Mouse (Mus musculus) liver, embryonic 14.5 days (tissue): Measurements from ENCODE around the gene Mok. TPM values are rescaled to one million over a fixed set of nuclear protein-coding genes. Genes with fewer than 3 reads are reported as not detected.
A peak's percentile ranks its signal among the peaks of the same experiment; 100 is the strongest.

Experiments
- ATAC-seq: fragments of 200-750 bp; cut with Nextera tagmentation; 2 replicates; pipeline ENCODE4 v1.8.0; 2017; ENCODE audit warnings: moderate number of reproducible peaks, mild to moderate bottlenecking, moderate library complexity; ENCODE audit not compliant: insufficient read depth
- DNase-seq, 3 experiments: peaks; one replicate each; pipeline ENCODE4 v3.0.0-alpha.2; 2012 to 2013; ENCODE audit warnings: low read depth in 3 of 3, low spot score in 3 of 3
- H3K27ac ChIP-seq: fragments of 300-500 bp; sonication (generic); 2 replicates; pipeline ENCODE4 v1.5.1; 2014; ENCODE audit warnings: moderate library complexity, mild to moderate bottlenecking, control low read depth, inconsistent platforms
- H3K27me3 ChIP-seq: fragments of 300-500 bp; sonication (generic); 2 replicates; pipeline ENCODE4 v1.6.1; 2014; ENCODE audit warnings: mild to moderate bottlenecking, low read length, moderate library complexity; ENCODE audit not compliant: control insufficient read depth, insufficient read depth
- H3K36me3 ChIP-seq: fragments of 300-500 bp; sonication (generic); replicated peaks from 2 replicates; pipeline ENCODE4 v1.6.1; 2014; ENCODE audit warnings: low read depth; ENCODE audit not compliant: control insufficient read depth, insufficient read depth
- H3K4me1 ChIP-seq, 2 experiments: fragments of 200-500 bp in 1 of 2; fragments of 300-500 bp in 1 of 2; sonication (generic) in 1 of 2; replicated peaks; 2 replicates each; pipeline ENCODE4 v1.6.1; 2012 to 2014; ENCODE audit warnings: antibody characterized with exemption in 1 of 2, inconsistent platforms in 1 of 2, low read length in 1 of 2; ENCODE audit not compliant: control insufficient read depth in 2 of 2, insufficient read depth in 2 of 2
- H3K4me2 ChIP-seq: fragments of 300-500 bp; sonication (generic); 2 replicates; pipeline ENCODE4 v1.6.1; 2014; ENCODE audit warnings: low read depth, mild to moderate bottlenecking, control low read depth, moderate library complexity
- H3K4me3 ChIP-seq, 2 experiments: fragments of 200-500 bp in 1 of 2; fragments of 300-500 bp in 1 of 2; sonication (generic) in 1 of 2; 2 replicates each; pipeline ENCODE4 v1.5.1; 2012 to 2014; ENCODE audit warnings: low read depth in 2 of 2, low read length in 2 of 2, mild to moderate bottlenecking in 2 of 2, control low read depth in 1 of 2, inconsistent platforms in 1 of 2, moderate library complexity in 1 of 2; ENCODE audit not compliant: insufficient read depth in 1 of 2
- H3K9ac ChIP-seq: fragments of 300-500 bp; sonication (generic); replicated peaks from 2 replicates; pipeline ENCODE4 v1.6.1; 2014; ENCODE audit warnings: mild to moderate bottlenecking, control low read depth, moderate library complexity
- H3K9me3 ChIP-seq: fragments of 300-500 bp; sonication (generic); 2 replicates; pipeline ENCODE4 v1.6.1; 2016; ENCODE audit warnings: low read length, mixed read lengths; ENCODE audit not compliant: control insufficient read depth
- CTCF ChIP-seq: IDR thresholded peaks from 2 replicates; pipeline ENCODE4 v1.5.1; 2016; ENCODE audit warnings: antibody characterized with exemption, low read depth, control low read depth
- EP300 ChIP-seq: IDR thresholded peaks from 2 replicates; pipeline ENCODE4 v1.6.1; 2016; ENCODE audit warnings: antibody characterized with exemption, low read depth
- WGBS: fragments of 180-500 bp; shearing (Covaris S2); extraction: QIAGEN DNeasy Blood & Tissue Kit; methylation state at CpG from one replicate; pipeline ENCODE4 v1.1.7; 2014; ENCODE audit not compliant: insufficient replicate concordance; 5-methylcytosine and 5-hydroxymethylcytosine counted together
- polyA plus RNA-seq, 2 experiments: library from polyadenylated mRNA; depleted of rRNA in 1 of 2; stranded (reverse) in 1 of 2; unstranded in 1 of 2; fragments of >200 nt; fragmentation: Nextera tagmentation in 1 of 2; extraction: Ambion mirVana in 1 of 2; gene quantifications; 2 replicates each; pipeline versions ENCODE4 v1.2.1 to v1.2.3; 2012 to 2014

Mok gene
- polyA plus RNA-seq, 2 experiments: 0.18 to 0.23 TPM

DNA sequence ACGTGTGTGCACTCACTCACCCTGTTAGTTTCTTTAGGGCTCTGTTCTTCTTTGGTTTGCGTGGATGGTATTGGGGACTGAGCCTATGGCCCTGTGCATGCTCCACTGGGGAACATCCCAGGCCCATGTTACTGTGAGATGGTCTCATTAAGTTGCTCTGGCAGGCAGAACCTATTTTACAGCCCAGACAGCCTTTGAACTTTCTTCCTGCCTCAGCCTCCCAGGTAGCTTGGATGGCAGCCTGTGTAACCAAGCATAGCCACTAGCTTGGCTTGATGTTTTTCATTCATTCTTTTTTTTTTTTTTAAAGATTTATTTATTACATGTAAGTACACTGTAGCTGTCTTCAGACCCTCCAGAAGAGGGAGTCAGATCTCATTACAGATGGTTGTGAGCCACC lies 44.5 kb upstream of the Mok start:
- no peak for ATAC-seq
- WGBS: 85% methylated on average over 2 of the region's 2 CpGs
- H3K9ac ChIP-seq: peak overlapping the region; percentile 7

DNA sequence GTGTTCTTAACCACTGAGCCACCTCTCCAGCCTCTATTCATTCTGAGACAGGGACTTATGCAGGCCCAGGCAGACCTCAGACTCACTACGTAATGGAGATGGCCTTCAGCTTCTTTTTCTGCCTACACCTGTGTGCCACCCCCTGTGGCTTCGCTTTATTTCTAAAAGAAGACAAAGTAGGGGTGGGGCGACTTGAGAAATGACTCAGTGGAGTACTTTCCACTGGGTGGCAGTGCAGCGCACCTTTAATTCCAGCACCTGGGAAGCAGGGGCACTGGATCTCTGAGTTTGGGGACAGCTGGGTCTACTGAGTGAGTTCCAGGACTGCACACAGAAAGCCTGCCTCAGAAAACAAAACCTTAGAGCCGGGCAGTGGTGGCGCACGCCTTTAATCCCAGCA lies 41.6 kb upstream of the Mok start:
- no peak for DNase-seq
- WGBS: 83% methylated on average over 7 of the region's 7 CpGs

More for the DNA sequence above, 44.5 kb upstream of the Mok start:
- Histone ChIP-seq H3K4me3 (no peak overlapping the region), H3K27ac (no peak overlapping the region), H3K4me1 (peaks cover 4 to 16% of the 10 kb centered on the region in 2 experiments), H3K4me2 (no peak overlapping the region), H3K9me3 (no peaks in the 10 kb centered on the region), H3K27me3 (no peaks in the 10 kb centered on the region), H3K36me3 (peaks cover 18% of the 10 kb centered on the region)
- no peak for DNase-seq
- no peak for TF ChIP-seq EP300
- no peak for TF ChIP-seq CTCF

DNA sequence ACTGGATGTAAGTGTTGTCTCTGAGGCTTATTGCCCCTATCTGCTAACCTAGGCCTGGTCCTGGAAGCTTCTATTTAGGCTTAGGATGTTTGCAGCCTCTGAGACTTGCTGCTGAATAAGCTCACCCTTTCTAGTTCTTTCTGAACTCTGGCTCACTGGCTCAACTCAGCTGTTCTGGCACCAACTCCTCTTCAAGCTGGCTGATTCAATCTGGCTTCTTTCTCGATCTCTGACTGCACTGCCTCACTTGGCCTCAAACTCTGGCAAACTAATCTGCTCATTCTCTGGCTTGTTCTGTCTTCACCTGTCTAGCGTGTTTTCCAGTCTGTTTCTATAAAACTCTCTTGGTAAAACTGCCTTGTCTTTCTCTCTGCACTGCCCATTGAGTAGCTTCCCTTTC lies 34.6 kb upstream of the Mok start:
- no peak overlapping the region for H3K27ac ChIP-seq
- no peaks in the 10 kb centered on the region for H3K9me3 ChIP-seq
- no peak overlapping the region for H3K4me3 ChIP-seq
- no peaks in the 10 kb centered on the region for H3K27me3 ChIP-seq
- ATAC-seq: no peak
- H3K4me1 ChIP-seq: peaks cover 3 to 6% of the 10 kb centered on the region in 2 experiments
- TF ChIP-seq CTCF (no peak), EP300 (no peak)
- no peak overlapping the region for H3K9ac ChIP-seq
- DNase-seq: no peak
- H3K36me3 ChIP-seq: peaks cover 30% of the 10 kb centered on the region
- WGBS: 70% methylated on average over 2 of the region's 2 CpGs
- no peak overlapping the region for H3K4me2 ChIP-seq

More for the DNA sequence above, 41.6 kb upstream of the Mok start:
- Histone ChIP-seq H3K4me1 (0 out of 4 replicates have a peak, but pooled peaks cover 0 to 4% of the 10 kb centered on the region in 2 experiments), H3K27ac (no peak overlapping the region), H3K36me3 (peaks cover 38% of the 10 kb centered on the region), H3K27me3 (no peaks in the 10 kb centered on the region), H3K4me3 (no peak overlapping the region), H3K9ac (no peak overlapping the region), H3K4me2 (no peak overlapping the region), H3K9me3 (no peaks in the 10 kb centered on the region)
- TF ChIP-seq CTCF: 0 out of 2 replicates have a peak, but pooled peaks have one; percentile 32
- TF ChIP-seq EP300: no peak
- no peak for ATAC-seq

DNA sequence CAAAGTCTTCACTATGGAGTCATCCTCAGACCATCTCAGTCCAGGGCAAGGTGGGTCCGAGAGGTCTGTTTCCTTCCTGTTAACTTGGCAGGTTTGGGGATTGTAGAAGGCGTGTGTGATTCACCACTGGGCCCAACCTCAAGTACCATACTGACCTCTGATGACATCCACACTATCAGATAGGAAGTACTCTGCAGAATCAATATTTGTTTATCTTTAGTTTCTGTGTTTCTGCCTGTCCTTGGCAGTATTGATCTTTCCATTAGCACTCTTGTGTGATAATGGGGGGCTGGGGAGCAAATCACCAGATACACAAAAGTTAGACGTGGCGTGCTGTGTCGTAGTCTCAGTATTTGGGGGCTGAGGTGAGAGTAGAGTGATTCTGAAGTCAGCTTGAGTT lies 30.5 kb upstream of the Mok start:
- Histone ChIP-seq H3K4me3 (no peak overlapping the region), H3K4me2 (no peak overlapping the region), H3K36me3 (peaks cover 9% of the 10 kb centered on the region), H3K27ac (no peak overlapping the region), H3K9ac (no peak overlapping the region), H3K27me3 (no peaks in the 10 kb centered on the region), H3K4me1 (peaks cover 13 to 19% of the 10 kb centered on the region in 2 experiments), H3K9me3 (no peaks in the 10 kb centered on the region)
- 79% methylated on average over 5 of the region's 5 CpGs for WGBS
- ATAC-seq (no peak), DNase-seq (no peak)
- TF ChIP-seq CTCF: no peak

DNA sequence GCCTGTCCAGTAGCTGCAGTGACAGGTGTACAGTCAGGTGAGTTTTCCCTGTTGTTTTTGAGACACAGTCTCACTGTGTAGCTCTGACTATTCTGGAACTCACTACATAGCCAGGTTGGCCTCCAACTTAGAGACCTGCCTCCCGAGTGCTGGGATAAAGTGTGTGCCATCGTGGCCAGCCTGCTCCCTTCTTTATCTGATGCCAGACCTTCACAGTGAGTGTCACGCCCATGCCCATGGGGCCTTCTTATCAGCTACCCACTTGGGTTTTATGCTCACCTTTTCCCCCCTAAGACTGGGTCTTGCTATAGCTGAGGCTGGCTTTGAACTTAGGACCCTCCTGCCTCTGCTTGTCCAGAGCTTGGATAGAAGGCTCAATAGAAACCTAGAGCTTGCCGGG lies 29.4 kb upstream of the Mok start:
- Histone ChIP-seq H3K27me3 (no peaks in the 10 kb centered on the region), H3K36me3 (peaks cover under 1% of the 10 kb centered on the region), H3K27ac (peak overlapping the region; percentile 42), H3K4me1 (peaks cover 13 to 20% of the 10 kb centered on the region in 2 experiments), H3K4me3 (no peak overlapping the region), H3K9me3 (no peaks in the 10 kb centered on the region), H3K9ac (peak overlapping the region; percentile 35), H3K4me2 (peak overlapping the region; percentile 49)
- TF ChIP-seq CTCF: no peak
- TF ChIP-seq EP300: peak; percentile 32; the same call in 1 of the 2 replicates
- WGBS: 23% methylated on average over 4 of the region's 4 CpGs
- ATAC-seq (peak; percentile 70), DNase-seq (no peak)
